Mouse (Mus musculus) lung, postnatal 0 days (tissue): Measurements from ENCODE around the gene Fam219b. TPM values are rescaled to one million over a fixed set of nuclear protein-coding genes. Genes with fewer than 3 reads are reported as not detected.

Experiments used
- ATAC-seq: fragments of 200-750 bp; cut with Nextera tagmentation; 2 replicates; pipeline ENCODE4 v1.8.0; 2017; ENCODE audit warnings: moderate library complexity
- DNase-seq: peaks from one replicate; pipeline ENCODE4 v3.0.0-alpha.2; 2016; ENCODE audit warnings: low spot score
- H3K27ac ChIP-seq: fragments of 300-500 bp; sonication (generic); 2 replicates; pipeline ENCODE4 v1.5.1; 2014; ENCODE audit warnings: antibody characterized with exemption, mild to moderate bottlenecking, low read length, mixed read lengths
- H3K27me3 ChIP-seq: fragments of 300-500 bp; sonication (generic); replicated peaks from 2 replicates; pipeline ENCODE4 v1.6.1; 2014; ENCODE audit warnings: low read length, mixed read lengths; ENCODE audit not compliant: insufficient read depth
- H3K36me3 ChIP-seq: fragments of 300-500 bp; sonication (generic); 2 replicates; pipeline ENCODE4 v1.6.1; 2014; ENCODE audit warnings: low read length, mixed read lengths; ENCODE audit not compliant: insufficient read depth
- H3K4me1 ChIP-seq: fragments of 300-500 bp; sonication (generic); 2 replicates; pipeline ENCODE4 v1.6.1; 2014; ENCODE audit warnings: antibody characterized with exemption, low read depth, low read length, mixed read lengths; ENCODE audit not compliant: insufficient read depth
- H3K4me2 ChIP-seq: fragments of 300-500 bp; sonication (generic); replicated peaks from 2 replicates; pipeline ENCODE4 v1.6.1; 2014; ENCODE audit warnings: low read depth, mild to moderate bottlenecking, low read length, moderate library complexity, mixed read lengths
- H3K4me3 ChIP-seq: fragments of 300-500 bp; sonication (generic); 2 replicates; pipeline ENCODE4 v1.5.1; 2014; ENCODE audit warnings: low read depth, low read length
- H3K9ac ChIP-seq: fragments of 300-500 bp; sonication (generic); replicated peaks from 2 replicates; pipeline ENCODE4 v1.6.1; 2014; ENCODE audit warnings: low read depth, mild to moderate bottlenecking
- H3K9me3 ChIP-seq: fragments of 300-500 bp; sonication (generic); 2 replicates; pipeline ENCODE4 v1.6.1; 2016; ENCODE audit warnings: low read length, mixed read lengths
- CTCF ChIP-seq: IDR thresholded peaks from 2 replicates; pipeline ENCODE4 v1.5.1; 2016; ENCODE audit warnings: antibody characterized with exemption, mild to moderate bottlenecking
- EP300 ChIP-seq: IDR thresholded peaks from 2 replicates; pipeline ENCODE4 v1.6.1; 2016; ENCODE audit warnings: antibody characterized with exemption, mild to moderate bottlenecking, control low read depth
- whole genome bisulfite sequencing: fragments of 180-500 bp; shearing (Covaris S2); extraction: QIAGEN DNeasy Blood & Tissue Kit; methylation state at CpG from one replicate; pipeline ENCODE4 v1.1.7; 2014; 5-methylcytosine and 5-hydroxymethylcytosine counted together
- polyA plus RNA-seq: library from polyadenylated mRNA; unstranded; fragments of >200 nt; fragmentation: Nextera tagmentation; extraction: Ambion mirVana; gene quantifications from 2 replicates; pipeline ENCODE4 v1.2.1, GENCODE M21; 2015

The Fam219b gene
- polyA plus RNA-seq, 1 experiment from 2014 or later: 13.5 TPM

DNA sequence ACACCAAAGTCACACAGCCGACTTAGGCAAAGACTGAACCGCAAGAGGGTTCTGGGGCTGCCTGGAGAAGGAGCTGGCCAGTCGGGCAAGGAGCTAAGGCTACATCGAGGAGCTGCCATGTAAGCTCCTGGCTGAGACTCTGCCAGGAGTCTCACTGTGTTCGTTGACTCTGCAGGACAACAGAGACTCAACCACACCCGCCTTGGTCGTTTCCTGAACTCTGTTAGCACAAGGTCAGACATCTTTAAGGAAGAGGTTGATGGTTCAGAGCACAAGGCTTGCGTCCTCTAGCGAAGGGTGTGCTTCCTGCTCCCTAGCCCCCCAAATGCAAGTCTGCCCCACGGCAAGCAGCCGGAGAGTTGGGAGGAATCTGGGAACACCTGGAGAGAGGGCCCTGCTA, 10.5 kb downstream of the Fam219b start:
- Histone ChIP-seq H3K4me3 (no peak overlapping the region), H3K27me3 (no peaks in the 10 kb centered on the region), H3K9ac (no peak overlapping the region), H3K4me2 (no peak overlapping the region), H3K4me1 (peaks cover 4% of the 10 kb centered on the region; the same call in 1 of the 2 replicates), H3K36me3 (0 out of 2 replicates have a peak, but pooled peaks cover 13% of the 10 kb centered on the region), H3K27ac (no peak overlapping the region), H3K9me3 (no peaks in the 10 kb centered on the region)
- no peak for ATAC-seq
- TF ChIP-seq EP300: no peak
- TF ChIP-seq CTCF: no peak
- 80% methylated on average over 11 of the region's 11 CpGs for WGBS
- DNase-seq: no peak

GRCm38 (mm10) chr9:57549186-57549585, 11.9 kb downstream of the Fam219b start:
- Histone ChIP-seq H3K4me1 (peaks cover 4% of the 10 kb centered on the region; the same call in 1 of the 2 replicates), H3K27me3 (no peaks in the 10 kb centered on the region), H3K9ac (no peak overlapping the region), H3K27ac (no peak overlapping the region), H3K4me3 (no peak overlapping the region), H3K9me3 (no peaks in the 10 kb centered on the region), H3K36me3 (0 out of 2 replicates have a peak, but pooled peaks cover 13% of the 10 kb centered on the region), H3K4me2 (no peak overlapping the region)
- no peak for DNase-seq
- 95% methylated on average over 4 of the region's 4 CpGs for WGBS
- no peak for TF ChIP-seq CTCF
- TF ChIP-seq EP300: no peak
- ATAC-seq: no peak

GRCm38 (mm10) chr9:57550126-57550862, 13.0 kb downstream of the Fam219b start:
- H3K36me3 ChIP-seq: 0 out of 2 replicates have a peak, but pooled peaks cover 5% of the 10 kb centered on the region
- DNase-seq (peak; percentile 49), ATAC-seq (peak; percentile 81)
- 70% methylated on average over 11 of the region's 11 CpGs for WGBS
- peaks cover 4% of the 10 kb centered on the region; the same call in 1 of the 2 replicates for H3K4me1 ChIP-seq
- no peaks in the 10 kb centered on the region for H3K9me3 ChIP-seq
- H3K4me2 ChIP-seq: no peak overlapping the region
- no peaks in the 10 kb centered on the region for H3K27me3 ChIP-seq
- TF ChIP-seq EP300: no peak; the same call in 1 of the 2 replicates
- TF ChIP-seq CTCF: no peak
- no peak overlapping the region for H3K9ac ChIP-seq
- H3K27ac ChIP-seq: 0 out of 2 replicates have a peak overlapping the region, but pooled peaks have one; percentile 11
- no peak overlapping the region for H3K4me3 ChIP-seq

- peak; percentile 56; the same call in 1 of the 2 replicates for ATAC-seq
- no peak within 1 kb of the TSS for H3K27ac ChIP-seq
- WGBS: 2% methylated on average over 28 of the region's 28 CpGs
Measured at GRCm38 (mm10) chr9:57552139-57552887, 15.0 kb downstream of the Fam219b start, which contains the start of gene Mpi. TSS of gene Mpi (minus strand) at chr9:57552763.

DNA sequence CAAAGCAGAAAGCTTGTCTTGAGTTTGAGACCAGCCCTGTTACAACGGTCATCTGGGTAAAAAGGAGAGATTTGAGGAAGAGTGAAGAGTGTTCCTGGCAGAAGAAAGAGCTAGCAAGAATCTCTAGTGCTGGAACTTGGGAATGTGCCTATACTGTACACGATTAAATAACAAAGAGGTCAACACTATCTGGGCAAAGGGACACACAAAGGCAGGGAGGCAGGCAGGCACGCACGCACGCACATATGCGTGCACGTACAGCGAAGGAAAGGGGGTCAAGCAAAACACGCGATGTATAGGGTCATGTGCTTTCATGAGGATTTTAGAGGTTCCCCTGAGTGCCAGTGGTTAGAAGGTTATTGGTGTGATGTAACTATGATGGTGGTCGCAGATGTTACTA, 15.8 kb downstream of the Fam219b start:
- Histone ChIP-seq H3K27ac (no peak overlapping the region), H3K4me2 (no peak overlapping the region), H3K4me3 (no peak overlapping the region), H3K36me3 (0 out of 2 replicates have a peak, but pooled peaks cover 5% of the 10 kb centered on the region), H3K4me1 (peaks cover 4% of the 10 kb centered on the region; the same call in 1 of the 2 replicates), H3K9ac (no peak overlapping the region), H3K27me3 (no peaks in the 10 kb centered on the region), H3K9me3 (no peaks in the 10 kb centered on the region)
- 72% methylated on average over 11 of the region's 11 CpGs for WGBS
- ATAC-seq (no peak), DNase-seq (no peak)
- TF ChIP-seq EP300: no peak
- TF ChIP-seq CTCF: no peak

More at GRCm38 (mm10) chr9:57552139-57552887, 15.0 kb downstream of the Fam219b start, which contains the start of gene Mpi:
- Histone ChIP-seq H3K9ac (peak within 1 kb of the TSS; percentile 32), H3K27me3 (no peaks in the 10 kb centered on the region), H3K4me1 (peaks cover 4% of the 10 kb centered on the region; the same call in 1 of the 2 replicates), H3K4me2 (peak within 1 kb of the TSS; percentile 76), H3K4me3 (peak within 1 kb of the TSS; percentile 59), H3K36me3 (0 out of 2 replicates have a peak, but pooled peaks cover 5% of the 10 kb centered on the region), H3K9me3 (no peaks in the 10 kb centered on the region)
- peak; percentile 75 for DNase-seq
- TF ChIP-seq CTCF (no peak), EP300 (no peak)

DNA sequence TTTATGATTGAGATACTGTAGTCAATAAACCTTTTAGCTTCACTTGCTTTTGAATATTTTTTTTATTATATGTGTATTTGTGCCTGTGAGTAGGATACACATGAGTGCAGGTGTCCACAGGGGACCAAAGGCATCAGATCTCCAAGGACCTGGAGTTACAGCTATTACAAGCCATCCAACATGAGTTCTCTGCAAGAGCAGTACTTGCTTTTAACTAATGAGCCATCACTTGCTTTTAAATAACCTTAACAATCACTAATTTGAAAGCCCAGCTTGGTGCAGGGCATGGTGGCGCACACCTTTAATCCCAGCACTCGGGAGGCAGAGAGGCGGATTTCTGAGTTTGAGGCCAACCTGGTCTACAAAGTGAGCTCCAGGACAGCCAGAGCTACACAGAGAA, 17.4 kb downstream of the Fam219b start:
- Histone ChIP-seq H3K36me3 (no peaks in the 10 kb centered on the region), H3K27ac (no peak overlapping the region), H3K9ac (no peak overlapping the region), H3K4me3 (no peak overlapping the region), H3K4me2 (no peak overlapping the region), H3K27me3 (no peaks in the 10 kb centered on the region), H3K4me1 (peaks cover 4% of the 10 kb centered on the region; the same call in 1 of the 2 replicates), H3K9me3 (no peaks in the 10 kb centered on the region)
- ATAC-seq: no peak
- TF ChIP-seq CTCF: no peak
- TF ChIP-seq EP300: no peak
- no peak for DNase-seq
- 54% methylated on average over 3 of the region's 3 CpGs for WGBS
